Mouse (Mus musculus) forebrain, embryonic 14.5 days (tissue): ENCODE measurements at regions not wholly inside any gene's neighbourhood (a gene's known extent, or its start where the extent isn't known, plus 50 kb on each side); places are given as distances from the start of the nearest gene placed in this dataset.

Experiments used
- ATAC-seq: fragments of 200-750 bp; cut with Nextera tagmentation; 2 replicates; pipeline ENCODE4 v1.8.0; 2017; ENCODE audit warnings: mild to moderate bottlenecking, moderate library complexity
- DNase-seq: peaks from one replicate; pipeline ENCODE4 v3.0.0-alpha.2; 2015; ENCODE audit warnings: low spot score
- H3K27ac ChIP-seq: fragments of 300-500 bp; sonication (generic); 2 replicates; pipeline ENCODE4 v1.5.1; 2014; ENCODE audit warnings: low read depth, mild to moderate bottlenecking, control low read depth, low read length, moderate library complexity
- H3K27me3 ChIP-seq: fragments of 300-500 bp; sonication (generic); replicated peaks from 2 replicates; pipeline ENCODE4 v1.6.1; 2014; ENCODE audit warnings: low read length, control low read depth, mixed read lengths; ENCODE audit not compliant: control insufficient read depth, insufficient read depth
- H3K36me3 ChIP-seq: fragments of 300-500 bp; sonication (generic); 2 replicates; pipeline ENCODE4 v1.6.1; 2014; ENCODE audit warnings: low read length, control low read depth; ENCODE audit not compliant: control insufficient read depth, insufficient read depth
- H3K4me1 ChIP-seq: fragments of 300-500 bp; sonication (generic); 2 replicates; pipeline ENCODE4 v1.6.1; 2014; ENCODE audit warnings: antibody characterized with exemption, low read length, control low read depth; ENCODE audit not compliant: control insufficient read depth, insufficient read depth
- H3K4me2 ChIP-seq: fragments of 300-500 bp; sonication (generic); 2 replicates; pipeline ENCODE4 v1.6.1; 2014; ENCODE audit warnings: mild to moderate bottlenecking, control low read depth, low read length
- H3K4me3 ChIP-seq: fragments of 300-500 bp; sonication (generic); 2 replicates; pipeline ENCODE4 v1.5.1; 2014; ENCODE audit warnings: low read depth, low read length, control low read depth
- H3K9ac ChIP-seq: fragments of 300-500 bp; sonication (generic); 2 replicates; pipeline ENCODE4 v1.6.1; 2014; ENCODE audit warnings: mild to moderate bottlenecking, low read length, control low read depth, moderate library complexity
- H3K9me3 ChIP-seq: fragments of 300-500 bp; sonication (generic); replicated peaks from 2 replicates; pipeline ENCODE4 v1.6.1; 2016; ENCODE audit warnings: low read length, control low read depth, mixed read lengths; ENCODE audit not compliant: control insufficient read depth
- WGBS: fragments of 180-500 bp; shearing (Covaris S2); extraction: QIAGEN DNeasy Blood & Tissue Kit; methylation state at CpG from one replicate; pipeline ENCODE4 v1.1.7; 2014; 5-methylcytosine and 5-hydroxymethylcytosine counted together

DNA sequence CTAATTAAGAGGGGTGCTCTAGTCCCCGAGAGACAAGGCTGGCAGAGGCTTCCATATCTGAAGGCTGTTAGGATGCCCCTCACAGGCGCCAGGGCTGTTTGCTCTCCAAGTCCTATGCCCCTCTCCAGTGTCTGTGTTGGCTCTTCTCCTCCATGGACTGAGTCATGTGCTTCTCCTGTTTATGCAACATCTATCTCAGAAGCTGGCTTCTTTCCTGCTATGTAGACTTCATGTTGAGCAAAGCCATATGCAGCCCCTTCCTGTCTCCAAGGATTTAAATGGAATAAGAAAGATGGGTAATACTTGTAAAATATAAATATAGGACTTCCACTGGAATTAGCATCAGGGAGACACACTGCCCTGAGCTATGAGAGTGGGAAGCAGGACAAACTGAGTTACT lies 278.3 kb downstream of the Cdh26 start:
- H3K4me2 ChIP-seq = no peak overlapping the region
- no peaks in the 10 kb centered on the region for H3K9me3 ChIP-seq
- ATAC-seq = no peak
- no peaks in the 10 kb centered on the region for H3K36me3 ChIP-seq
- H3K27me3 ChIP-seq = no peaks in the 10 kb centered on the region
- no peak for DNase-seq
- WGBS = 83% methylated on average over 2 of the region's 2 CpGs
- no peak overlapping the region for H3K27ac ChIP-seq
- H3K4me1 ChIP-seq = peaks cover 4% of the 10 kb centered on the region; the same call in 1 of the 2 replicates
- H3K4me3 ChIP-seq = no peak overlapping the region
- H3K9ac ChIP-seq = no peak overlapping the region

DNA sequence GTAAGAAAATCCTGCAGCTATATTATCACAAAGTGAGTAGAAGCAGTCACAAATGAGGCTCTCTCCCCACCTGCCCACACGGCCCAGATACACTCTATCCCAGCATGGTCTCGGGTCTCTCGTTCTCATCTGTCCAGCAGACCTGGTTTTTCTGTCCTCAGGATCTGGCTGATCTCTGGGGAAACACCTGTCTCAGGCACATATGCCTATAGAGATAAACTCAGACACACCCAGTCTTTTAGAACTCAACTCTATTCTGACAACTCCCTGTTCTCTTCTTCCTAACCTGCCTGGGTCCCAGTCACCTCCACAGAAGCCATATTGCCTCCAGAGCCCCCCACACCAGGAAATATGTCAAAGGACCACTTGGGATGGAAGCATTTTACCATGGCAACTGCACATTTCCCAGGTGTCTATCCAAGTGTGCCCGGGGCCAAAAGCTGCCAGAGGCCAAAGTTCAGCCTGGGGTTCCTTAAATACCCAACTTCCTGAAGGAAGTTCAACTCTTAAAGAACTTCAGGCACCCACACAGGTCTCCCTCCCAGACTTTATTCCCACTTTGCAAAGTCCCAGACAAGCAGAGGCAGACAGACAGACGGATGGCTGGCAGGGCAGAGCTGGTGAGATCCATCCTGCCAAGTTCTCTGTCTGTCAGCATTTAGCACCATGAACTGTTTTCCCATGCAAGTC lies 279.0 kb downstream of the Cdh26 start:
- no peaks in the 10 kb centered on the region for H3K9me3 ChIP-seq
- H3K27me3 ChIP-seq = no peaks in the 10 kb centered on the region
- WGBS = 85% methylated on average over 5 of the region's 5 CpGs
- no peak overlapping the region for H3K4me2 ChIP-seq
- no peak overlapping the region for H3K27ac ChIP-seq
- H3K4me1 ChIP-seq = peaks cover 4% of the 10 kb centered on the region; the same call in 1 of the 2 replicates
- H3K36me3 ChIP-seq = no peaks in the 10 kb centered on the region
- no peak overlapping the region for H3K4me3 ChIP-seq
- DNase-seq (no peak), ATAC-seq (no peak)
- H3K9ac ChIP-seq = no peak overlapping the region

DNA sequence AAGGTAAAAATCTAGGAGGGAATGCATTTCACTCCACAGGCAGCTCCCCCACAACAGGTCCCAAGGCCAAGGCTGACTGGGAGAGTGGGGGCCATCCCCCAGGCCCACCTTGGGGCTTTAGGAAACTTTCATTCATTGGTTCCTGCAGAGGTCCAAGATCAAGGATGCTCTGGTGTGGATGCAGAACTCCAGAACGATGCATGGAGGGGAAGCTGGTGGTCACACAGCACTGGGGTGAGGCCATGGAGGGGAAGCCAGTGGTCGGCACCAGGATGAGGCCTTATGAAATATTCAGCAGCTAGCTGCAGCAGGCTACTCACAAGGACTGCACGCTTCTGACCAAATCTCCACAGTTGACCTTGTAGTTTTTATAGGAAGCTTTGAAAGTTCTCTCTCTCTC lies 279.7 kb downstream of the Cdh26 start:
- H3K4me3 ChIP-seq = no peak overlapping the region
- H3K4me1 ChIP-seq = peaks cover 4% of the 10 kb centered on the region; the same call in 1 of the 2 replicates
- no peak overlapping the region for H3K27ac ChIP-seq
- no peaks in the 10 kb centered on the region for H3K9me3 ChIP-seq
- no peaks in the 10 kb centered on the region for H3K27me3 ChIP-seq
- no peak overlapping the region for H3K9ac ChIP-seq
- no peak for DNase-seq
- WGBS = 90% methylated on average over 3 of the region's 3 CpGs
- ATAC-seq = no peak
- no peaks in the 10 kb centered on the region for H3K36me3 ChIP-seq
- H3K4me2 ChIP-seq = no peak overlapping the region

DNA sequence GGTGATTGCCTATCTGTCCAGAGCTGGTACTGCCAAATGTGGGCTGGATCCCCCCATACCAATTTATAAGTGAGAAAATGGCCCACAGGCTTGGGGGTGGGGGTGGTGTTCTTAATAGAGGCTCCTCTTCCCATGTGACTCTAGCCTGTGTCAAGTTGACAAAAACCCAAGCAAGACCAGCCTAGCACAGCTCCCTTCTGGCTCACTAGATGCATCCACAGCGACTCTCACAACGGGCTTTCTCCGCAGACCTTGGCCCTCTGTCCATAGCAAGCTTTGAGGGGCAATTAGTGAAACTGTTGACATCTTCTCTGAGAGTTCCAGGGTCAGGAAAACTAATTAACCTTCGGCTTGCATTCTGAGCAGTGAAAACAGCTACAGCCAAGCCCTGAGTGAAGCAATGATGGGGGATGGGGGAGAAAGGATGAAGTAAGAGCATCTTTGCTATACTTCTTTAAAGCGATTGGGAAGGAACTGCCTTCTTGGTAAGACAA lies 281.3 kb downstream of the Cdh26 start:
- H3K27ac ChIP-seq = no peak overlapping the region
- H3K4me1 ChIP-seq = peaks cover 4% of the 10 kb centered on the region; the same call in 1 of the 2 replicates
- ATAC-seq (no peak), DNase-seq (peak; percentile 21)
- no peaks in the 10 kb centered on the region for H3K27me3 ChIP-seq
- no peak overlapping the region for H3K9ac ChIP-seq
- no peaks in the 10 kb centered on the region for H3K36me3 ChIP-seq
- no peaks in the 10 kb centered on the region for H3K9me3 ChIP-seq
- 26% methylated on average over 5 of the region's 5 CpGs for WGBS
- no peak overlapping the region for H3K4me3 ChIP-seq
- H3K4me2 ChIP-seq = no peak overlapping the region

DNA sequence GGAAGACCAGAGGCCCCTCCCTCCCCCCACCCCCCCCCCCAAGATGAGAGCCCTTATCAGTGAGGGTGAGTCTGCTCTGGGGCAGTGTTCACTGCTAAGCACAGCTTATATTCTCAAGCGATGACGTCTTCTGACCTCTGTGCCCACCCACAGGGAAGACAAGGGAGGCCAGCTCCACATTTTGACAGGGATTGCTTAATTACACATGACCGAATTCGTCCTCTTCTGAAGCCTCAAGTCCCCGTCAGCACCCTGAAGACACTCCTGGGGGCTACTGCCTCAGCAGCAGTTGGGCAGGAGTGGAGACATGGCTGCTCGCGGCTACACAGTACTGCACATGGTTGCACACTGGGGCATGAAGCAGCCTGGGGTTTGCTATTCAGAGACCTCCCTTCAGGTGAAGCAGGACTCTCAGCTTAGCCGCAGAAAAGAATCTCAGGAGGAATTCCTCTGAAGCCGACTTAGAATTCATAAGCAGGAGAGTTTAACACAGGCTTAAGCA lies 282.1 kb downstream of the Cdh26 start:
- no peak overlapping the region for H3K4me2 ChIP-seq
- H3K27ac ChIP-seq = no peak overlapping the region

DNA sequence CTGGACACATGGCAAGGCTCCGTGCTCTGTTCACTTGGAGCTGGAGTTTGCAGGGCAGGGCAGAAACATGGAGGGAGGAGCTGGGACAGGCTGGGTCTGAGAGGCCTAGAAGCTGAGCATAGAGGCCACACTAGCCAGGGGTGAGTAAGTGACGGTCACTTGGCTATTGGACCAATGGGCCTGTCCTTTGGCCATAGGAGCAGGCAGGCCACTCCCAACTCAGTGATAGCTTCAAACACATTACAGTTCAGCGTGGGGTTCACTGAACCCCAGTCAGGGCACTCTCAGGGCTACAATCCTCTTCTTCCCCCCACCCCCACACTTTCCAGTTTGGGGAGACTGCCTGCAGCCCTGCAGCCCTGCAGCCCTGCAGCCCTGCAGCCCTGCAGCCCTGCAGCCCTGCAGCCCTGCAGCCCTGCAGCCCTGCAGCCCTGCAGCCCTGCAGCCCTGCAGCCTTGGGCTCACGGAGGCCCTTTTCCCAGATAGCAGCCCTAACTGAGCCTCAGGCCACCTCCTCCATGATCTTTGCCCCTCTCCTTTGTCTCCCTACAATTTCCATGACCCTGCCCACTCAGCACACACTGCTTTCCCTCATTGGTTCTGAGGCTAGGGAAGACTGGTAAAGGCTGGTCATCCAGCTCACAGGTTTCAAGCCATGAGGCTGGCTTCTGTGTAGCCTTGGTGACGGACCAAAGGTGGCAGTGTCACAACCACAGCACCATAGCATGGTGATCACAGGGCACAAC lies 285.3 kb downstream of the Cdh26 start:
- no peaks in the 10 kb centered on the region for H3K9me3 ChIP-seq
- ATAC-seq (no peak), DNase-seq (no peak)
- no peak overlapping the region for H3K9ac ChIP-seq
- H3K27ac ChIP-seq = no peak overlapping the region
- no peak overlapping the region for H3K4me3 ChIP-seq
- no peak overlapping the region for H3K4me2 ChIP-seq
- no peaks in the 10 kb centered on the region for H3K36me3 ChIP-seq
- H3K27me3 ChIP-seq = no peaks in the 10 kb centered on the region
- WGBS = 78% methylated on average over 5 of the region's 5 CpGs
- H3K4me1 ChIP-seq = peaks cover 6% of the 10 kb centered on the region; the same call in 1 of the 2 replicates

More for the DNA sequence above, 282.1 kb downstream of the Cdh26 start:
- WGBS = 48% methylated on average over 9 of the region's 9 CpGs
- ATAC-seq (no peak), DNase-seq (no peak)
- H3K4me3 ChIP-seq = no peak overlapping the region
- no peaks in the 10 kb centered on the region for H3K9me3 ChIP-seq
- peaks cover 4% of the 10 kb centered on the region; the same call in 1 of the 2 replicates for H3K4me1 ChIP-seq
- H3K9ac ChIP-seq = no peak overlapping the region
- H3K36me3 ChIP-seq = no peaks in the 10 kb centered on the region
- H3K27me3 ChIP-seq = no peaks in the 10 kb centered on the region

DNA sequence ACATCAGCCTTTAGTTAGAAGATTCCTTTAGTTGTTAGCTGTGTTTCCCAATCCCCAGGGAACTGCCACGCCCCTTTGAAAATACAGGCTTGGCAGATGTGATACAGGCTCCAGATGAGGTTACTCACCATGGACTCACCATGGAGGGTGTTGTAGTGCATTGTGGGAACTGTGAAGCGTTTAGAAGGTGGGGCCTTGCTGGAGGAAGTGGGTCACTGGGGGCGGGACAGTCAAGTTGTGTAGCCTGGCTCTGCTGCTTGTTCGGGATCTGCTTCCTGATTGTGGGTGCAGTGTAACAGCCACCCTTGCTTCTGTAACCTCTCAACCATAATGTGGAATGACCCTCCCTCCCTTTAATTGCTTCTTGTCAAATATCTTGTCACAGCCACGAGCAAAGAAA lies 287.7 kb downstream of the Cdh26 start:
- Histone ChIP-seq H3K4me1 (0 out of 2 replicates have a peak, but pooled peaks cover 2% of the 10 kb centered on the region), H3K9me3 (no peaks in the 10 kb centered on the region), H3K9ac (no peak overlapping the region), H3K4me2 (no peak overlapping the region), H3K27ac (no peak overlapping the region), H3K36me3 (no peaks in the 10 kb centered on the region), H3K27me3 (no peaks in the 10 kb centered on the region), H3K4me3 (no peak overlapping the region)
- DNase-seq (no peak), ATAC-seq (no peak)
- WGBS = 82% methylated on average over 5 of the region's 5 CpGs

DNA sequence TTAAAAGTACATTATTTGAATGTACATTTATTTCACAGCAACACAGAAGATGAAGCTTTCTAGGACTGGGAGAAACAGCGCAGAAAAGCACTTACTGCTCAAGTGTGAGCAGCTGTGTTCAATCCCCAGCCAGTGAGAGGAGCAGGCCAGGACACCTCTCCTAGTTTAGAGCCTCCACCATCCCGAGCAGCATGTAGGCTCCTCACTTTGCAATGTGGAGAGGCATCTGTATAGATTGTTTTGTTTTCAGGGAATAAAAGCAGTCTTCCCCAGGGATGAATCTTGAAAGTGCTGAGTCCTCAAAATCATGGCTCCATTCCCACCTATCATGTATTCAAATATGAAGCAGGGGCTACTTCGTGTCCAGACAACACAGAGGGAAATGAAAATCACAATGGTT lies 293.1 kb downstream of the Cdh26 start:
- DNase-seq (no peak), ATAC-seq (no peak)
- H3K27me3 ChIP-seq = no peaks in the 10 kb centered on the region
- no peak overlapping the region for H3K27ac ChIP-seq
- no peak overlapping the region for H3K4me3 ChIP-seq
- H3K9ac ChIP-seq = no peak overlapping the region
- peaks cover 10% of the 10 kb centered on the region; the same call in 1 of the 2 replicates for H3K4me1 ChIP-seq
- no peaks in the 10 kb centered on the region for H3K9me3 ChIP-seq
- H3K36me3 ChIP-seq = no peaks in the 10 kb centered on the region
- 63% methylated on average over 3 of the region's 3 CpGs for WGBS
- no peak overlapping the region for H3K4me2 ChIP-seq

DNA sequence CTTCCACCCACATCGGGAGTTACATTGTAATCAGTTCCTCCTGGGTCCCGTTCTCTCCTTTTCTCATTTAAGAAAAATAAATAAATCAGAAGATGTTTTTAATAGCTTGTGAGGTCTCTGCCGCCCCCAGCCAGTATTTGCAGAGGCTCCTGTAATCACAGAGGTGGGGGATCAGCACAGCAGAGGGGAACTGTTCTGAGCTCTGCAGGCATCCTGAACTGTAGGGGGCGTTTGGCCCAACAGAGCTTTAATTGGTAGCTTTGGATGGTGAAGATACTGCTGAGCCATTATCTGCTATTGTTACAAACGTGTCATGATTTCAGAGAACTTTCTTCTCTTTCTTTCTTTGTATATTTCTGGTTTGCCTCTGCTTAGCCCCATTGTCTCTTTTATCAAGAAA lies 293.9 kb downstream of the Cdh26 start:
- H3K9me3 ChIP-seq = no peaks in the 10 kb centered on the region
- H3K27me3 ChIP-seq = no peaks in the 10 kb centered on the region
- DNase-seq (no peak), ATAC-seq (no peak)
- WGBS = 9% methylated on average over 5 of the region's 5 CpGs
- H3K27ac ChIP-seq = no peak overlapping the region
- no peak overlapping the region for H3K4me3 ChIP-seq
- H3K4me2 ChIP-seq = no peak overlapping the region
- H3K36me3 ChIP-seq = no peaks in the 10 kb centered on the region
- H3K4me1 ChIP-seq = peaks cover 14% of the 10 kb centered on the region; the same call in 1 of the 2 replicates
- no peak overlapping the region for H3K9ac ChIP-seq
